Mouse (Mus musculus): Measurements from ENCODE around the gene Hs2st1.

Hs2st1 gene

GRCm38 (mm10) chr3:144394454-144394943, 175.5 kb downstream of the Hs2st1 start:
- no peak for DNase-seq (ENCODE audit: low read depth, low spot score)

GRCm38 (mm10) chr3:144386446-144386845, 183.5 kb downstream of the Hs2st1 start:
- DNase-seq (ENCODE audit: low read depth, low spot score), result no peak

GRCm38 (mm10) chr3:144384648-144385047, 185.3 kb downstream of the Hs2st1 start:
- no peak for DNase-seq (ENCODE audit: low read depth, low spot score)

DNA sequence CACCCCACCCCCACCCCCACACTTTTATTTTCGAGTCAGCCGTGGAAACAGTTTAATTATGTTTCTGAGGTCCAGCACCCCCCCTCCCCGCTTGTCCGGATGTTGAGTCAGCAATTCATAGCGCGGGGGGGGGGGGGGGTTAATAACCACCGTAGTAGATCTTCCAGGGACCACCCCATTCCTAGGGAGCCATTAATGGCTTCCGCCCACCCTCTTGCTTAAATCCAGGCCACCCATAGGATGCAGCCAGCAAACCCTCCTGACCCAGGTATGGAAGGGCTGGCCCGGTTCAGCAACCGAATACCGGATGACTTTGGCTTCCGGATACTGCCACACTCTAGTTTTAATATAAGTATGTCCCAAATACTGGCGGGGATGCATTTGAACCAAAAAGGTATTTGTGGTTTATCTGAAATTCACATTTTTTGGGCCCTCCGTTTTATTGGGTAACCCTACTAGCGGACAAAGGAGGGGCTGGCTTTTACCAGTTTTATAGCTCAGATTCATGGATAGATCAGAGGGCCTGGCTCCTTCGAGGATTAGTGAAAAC, 188.5 kb downstream of the Hs2st1 start:
- DNase-seq (ENCODE audit: low read depth, low spot score), result peak; percentile 39

DNA sequence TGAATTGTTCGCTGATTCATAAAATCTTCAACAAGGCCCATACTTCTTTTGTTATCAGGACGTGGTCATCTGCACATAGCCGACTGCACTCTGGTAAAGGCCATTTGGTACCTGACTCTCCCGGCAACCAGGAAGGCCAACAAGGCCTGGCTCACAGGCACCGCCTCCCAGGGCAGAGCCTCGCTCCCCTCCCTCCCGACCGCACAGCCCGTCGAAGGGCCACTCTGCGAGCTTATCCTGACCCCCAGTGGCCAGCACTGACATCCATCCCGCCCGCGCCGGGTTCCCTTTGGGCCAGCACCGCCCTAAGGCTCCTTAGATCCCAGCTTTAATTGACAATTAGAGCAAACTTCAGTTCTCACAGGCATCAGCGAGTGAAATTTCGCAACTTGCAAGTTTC, 189.1 kb downstream of the Hs2st1 start:
- peak; percentile 78 for DNase-seq (ENCODE audit: low read depth, low spot score)

DNA sequence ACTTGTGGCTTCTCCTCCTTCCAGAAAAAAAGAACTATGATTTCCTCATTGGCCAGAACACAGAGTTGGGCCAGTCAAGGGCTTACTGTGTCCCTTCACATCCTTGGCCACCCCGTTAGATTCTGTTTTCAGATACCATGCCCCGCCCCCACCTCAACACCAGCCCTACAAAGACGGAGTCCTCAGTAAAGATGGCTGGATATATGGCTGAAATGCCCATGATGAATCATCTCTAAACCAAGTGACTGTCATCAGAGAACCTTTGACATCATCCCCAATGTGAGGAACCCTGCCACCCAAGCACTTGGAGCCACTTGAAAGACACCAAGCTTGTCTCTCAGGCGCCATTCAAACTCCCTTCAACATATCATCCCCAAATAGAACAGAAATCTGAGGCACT, 190.2 kb downstream of the Hs2st1 start:
- peak; percentile 8 for DNase-seq (ENCODE audit: low read depth, low spot score)

Data from CD4-positive, CD25-positive, alpha-beta regulatory T cell, adult 2 months (primary cell).